Mouse (Mus musculus) retina, embryonic 14.5 days (tissue): Measurements from ENCODE around the gene Timeless.
"Not testable (repeated sequence)": the region's sequence is repeated elsewhere in the genome, so short reads cannot be mapped to it uniquely, and the experiment has no call there.

Experiments used
- DNase-seq: peaks from one replicate; pipeline ENCODE4 v3.0.0-alpha.2; 2015; ENCODE audit warnings: low spot score

The Timeless gene

GRCm38 (mm10) chr10:128212871-128213323 lies 19.0 kb upstream of the Timeless start:
- peak; percentile 79 for DNase-seq

DNA sequence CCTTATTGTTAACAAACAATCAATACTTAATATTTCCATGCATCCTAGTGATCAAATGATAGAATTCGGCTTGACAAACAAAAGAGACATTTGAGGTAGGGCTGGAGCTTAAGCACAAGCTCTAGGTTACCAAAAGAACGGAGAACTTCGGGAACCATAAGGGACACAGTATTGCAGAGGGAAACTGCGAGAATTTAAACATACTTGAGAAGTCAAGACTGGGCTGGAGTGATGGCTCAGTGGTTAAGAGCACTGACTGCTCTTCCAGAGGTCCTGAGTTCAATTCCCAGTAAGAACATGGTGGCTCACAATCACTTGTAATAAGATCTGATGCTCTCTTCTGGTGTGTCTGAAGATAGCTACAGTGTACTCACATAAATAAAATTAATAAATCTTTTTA lies 17.8 kb upstream of the Timeless start:
- not testable (repeated sequence) for DNase-seq

GRCm38 (mm10) chr10:128214981-128215380 lies 16.9 kb upstream of the Timeless start:
- DNase-seq = no peak

GRCm38 (mm10) chr10:128218387-128219117 lies 13.3 kb upstream of the Timeless start:
- no peak for DNase-seq

- no peak for DNase-seq
Observed at GRCm38 (mm10) chr10:128221533-128222286, 10.2 kb upstream of the Timeless start.

GRCm38 (mm10) chr10:128225064-128225463 lies 6.8 kb upstream of the Timeless start:
- no peak for DNase-seq

GRCm38 (mm10) chr10:128225538-128225937 lies 6.3 kb upstream of the Timeless start, which contains the start of gene Mip:
TSS of gene Mip (plus strand) at chr10:128225838.
- DNase-seq = no peak

GRCm38 (mm10) chr10:128227592-128227991 lies 4.3 kb upstream of the Timeless start:
- no peak for DNase-seq

GRCm38 (mm10) chr10:128228009-128228408 lies 3.9 kb upstream of the Timeless start:
- DNase-seq = no peak

GRCm38 (mm10) chr10:128230582-128230981 lies 1.3 kb upstream of the Timeless start:
- DNase-seq = no peak

DNA sequence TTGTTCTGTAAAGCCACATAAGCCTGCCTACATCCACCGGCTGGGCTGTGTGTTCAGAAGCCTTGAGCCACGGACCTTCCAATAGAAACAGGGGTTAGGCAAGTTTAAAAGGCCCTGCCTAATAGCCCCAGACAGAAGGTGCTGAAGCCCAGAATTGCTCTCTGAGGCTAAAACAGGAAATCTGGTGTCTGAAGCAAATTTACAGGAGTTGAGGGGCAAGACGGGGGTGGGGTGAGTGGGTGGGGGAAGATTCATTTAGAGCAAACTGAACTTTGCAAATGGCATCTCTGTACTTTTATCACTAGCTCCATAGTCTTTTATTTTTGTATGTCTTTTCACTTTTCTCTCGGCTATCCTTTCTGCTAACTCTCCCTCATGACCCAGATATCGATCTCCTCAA lies 719 bp upstream of the Timeless start:
- DNase-seq = no peak

DNA sequence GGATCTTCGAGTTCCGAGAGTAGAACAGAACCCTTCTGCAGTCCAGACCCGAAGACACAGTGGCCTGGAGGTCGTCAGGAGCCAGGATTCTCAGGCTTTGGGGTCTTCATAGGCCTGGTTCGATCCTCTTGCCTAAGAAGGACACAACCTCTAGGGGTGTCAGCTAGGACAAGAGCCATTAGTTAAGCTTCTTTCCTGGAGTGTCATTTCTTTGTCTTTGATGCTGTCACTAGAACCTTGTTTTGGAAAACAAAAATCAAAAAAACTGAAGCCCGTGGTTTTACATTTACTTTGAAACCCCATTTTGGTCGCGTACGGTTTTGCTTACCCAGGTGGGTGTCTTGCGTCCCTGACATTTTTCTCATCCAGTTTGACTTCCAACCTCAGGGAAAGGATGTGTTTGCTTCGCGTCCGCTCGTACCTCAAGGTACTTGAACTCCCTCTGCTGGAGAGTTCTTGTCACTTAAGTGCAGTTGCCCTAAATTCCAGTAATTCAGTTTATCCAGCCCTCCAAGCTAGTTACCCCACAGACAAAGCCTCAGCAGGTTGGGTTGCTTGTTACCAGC lies 638 bp downstream of the Timeless start:
- DNase-seq = peak; percentile 84

- DNase-seq = no peak
Observed at GRCm38 (mm10) chr10:128236321-128236720, 4.5 kb downstream of the Timeless start.

GRCm38 (mm10) chr10:128237807-128238480 lies 6.1 kb downstream of the Timeless start:
- no peak for DNase-seq

- DNase-seq = no peak
Observed at GRCm38 (mm10) chr10:128239140-128239539, 7.3 kb downstream of the Timeless start.

DNA sequence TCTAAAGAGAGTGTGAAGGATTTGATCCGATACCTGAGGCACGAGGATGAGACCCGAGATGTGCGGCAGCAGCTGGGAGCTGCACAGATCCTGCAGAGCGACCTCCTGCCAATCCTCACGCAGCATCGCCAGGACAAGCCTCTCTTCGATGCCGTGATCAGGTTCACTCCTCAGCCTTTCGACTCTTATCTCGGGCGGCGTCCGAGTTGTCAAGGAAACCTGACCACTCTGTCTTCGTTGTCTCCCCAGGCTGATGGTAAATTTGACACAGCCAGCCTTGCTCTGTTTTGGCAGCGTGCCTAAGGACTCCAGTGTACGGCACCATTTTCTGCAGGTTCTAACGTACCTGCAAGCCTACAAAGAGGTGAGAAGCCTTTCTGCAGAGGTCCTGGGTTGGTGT lies 8.3 kb downstream of the Timeless start:
- no peak for DNase-seq

DNA sequence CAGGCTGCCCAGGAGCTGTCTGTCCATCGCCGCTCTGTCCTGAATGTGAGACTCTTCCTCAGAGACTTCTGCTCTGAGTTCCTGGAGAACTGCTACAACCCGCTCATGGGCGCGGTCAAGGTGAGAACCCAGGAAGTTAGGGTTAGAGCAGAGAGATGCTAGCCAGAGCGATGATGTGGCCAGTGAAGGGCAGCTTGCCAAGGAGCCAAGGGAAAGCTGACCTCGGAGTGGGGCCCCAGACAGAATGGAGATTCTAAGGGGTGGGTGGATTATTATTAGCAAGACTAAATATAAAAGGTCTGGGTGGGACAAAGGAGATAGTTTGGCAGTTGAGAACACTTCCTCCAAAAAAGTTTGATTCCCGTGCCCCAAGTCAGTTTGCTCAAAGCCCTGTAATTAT lies 11.4 kb downstream of the Timeless start:
- no peak for DNase-seq

DNA sequence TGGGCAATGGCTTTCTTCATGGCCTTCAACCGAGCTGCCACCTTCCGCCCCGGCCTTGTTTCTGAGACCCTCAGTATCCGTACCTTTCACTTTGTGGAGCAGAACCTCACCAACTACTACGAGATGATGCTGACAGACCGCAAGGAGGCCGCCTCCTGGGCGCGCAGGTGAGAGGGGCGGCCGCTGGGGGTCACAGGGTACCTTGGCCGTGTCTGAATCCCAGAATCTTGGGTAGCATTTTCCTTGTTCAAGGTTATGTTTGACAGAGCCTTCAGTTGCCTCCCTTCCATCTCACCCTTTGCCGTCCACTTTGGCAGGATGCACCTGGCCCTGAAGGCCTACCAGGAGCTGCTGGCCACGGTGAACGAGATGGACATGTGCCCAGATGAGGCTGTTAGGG lies 12.3 kb downstream of the Timeless start:
- DNase-seq = no peak

DNA sequence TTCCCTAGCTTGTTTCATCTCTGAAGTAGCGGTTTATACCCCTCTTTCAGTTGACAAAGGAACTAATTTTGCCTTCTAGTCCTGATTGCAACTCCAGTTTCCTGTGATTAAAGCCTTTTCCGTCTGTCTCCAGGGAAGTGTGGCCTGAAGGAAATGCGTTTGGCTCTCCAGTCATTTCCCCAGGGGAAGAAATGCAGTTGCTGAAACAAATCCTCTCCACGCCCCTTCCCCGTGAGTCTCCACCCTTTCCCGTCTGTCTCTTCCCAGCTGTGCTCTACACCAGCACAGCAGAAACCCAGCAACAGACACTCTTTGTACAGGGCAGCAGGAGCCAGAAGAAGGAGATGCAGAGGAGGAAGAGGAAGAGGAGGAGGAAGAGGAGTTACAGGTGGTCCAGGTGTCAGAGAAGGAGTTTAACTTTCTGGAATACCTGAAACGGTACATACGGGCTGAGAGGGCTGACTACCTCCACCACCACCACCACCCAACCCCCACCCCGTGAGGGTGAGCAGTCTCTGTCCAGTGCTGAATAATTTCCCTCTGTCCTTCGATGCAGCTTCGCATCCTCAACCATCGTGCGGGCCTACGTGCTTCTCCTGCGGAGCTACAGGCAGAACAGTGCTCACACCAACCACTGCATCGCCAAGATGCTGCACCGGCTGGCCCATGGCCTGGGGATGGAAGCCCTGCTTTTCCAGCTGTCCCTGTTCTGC lies 15.3 kb downstream of the Timeless start:
- DNase-seq = no peak

DNA sequence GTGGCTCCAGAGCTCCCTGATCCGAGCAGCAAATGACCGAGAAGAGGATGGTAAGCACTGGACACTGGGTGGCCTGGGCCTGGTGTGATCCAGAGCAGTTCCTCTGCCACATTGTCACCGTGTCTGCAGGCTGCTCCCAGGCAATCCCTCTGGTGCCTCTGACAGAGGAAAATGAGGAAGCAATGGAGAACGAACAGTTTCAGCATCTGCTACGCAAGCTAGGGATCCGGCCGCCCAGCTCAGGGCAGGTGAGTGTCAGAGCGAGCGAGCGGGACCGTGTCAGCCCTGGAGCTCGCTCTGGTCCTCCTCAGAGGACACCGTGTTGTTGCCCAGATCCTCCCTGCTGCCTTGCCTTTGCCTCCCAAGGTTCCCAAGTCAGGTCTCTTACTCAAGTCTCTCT lies 18.7 kb downstream of the Timeless start:
- no peak for DNase-seq

GRCm38 (mm10) chr10:128253677-128254255 lies 21.9 kb downstream of the Timeless start, which contains the start of gene Apon:
TSS of gene Apon (plus strand) at chr10:128254096.
- no peak for DNase-seq
